Mouse (Mus musculus) erythroblast, embryonic 14.5 days (primary cell): Measurements from ENCODE around the gene BC052040.

Source experiments
- GATA1 ChIP-seq: IDR thresholded peaks from 2 replicates; pipeline ENCODE4 v1.6.1; 2012; ENCODE audit warnings: low read length, inconsistent platforms, mixed read lengths
- TAL1 ChIP-seq: IDR thresholded peaks from 3 replicates; pipeline ENCODE4 v1.6.1; 2012; ENCODE audit warnings: low read length, inconsistent platforms, mixed read lengths

DNA sequence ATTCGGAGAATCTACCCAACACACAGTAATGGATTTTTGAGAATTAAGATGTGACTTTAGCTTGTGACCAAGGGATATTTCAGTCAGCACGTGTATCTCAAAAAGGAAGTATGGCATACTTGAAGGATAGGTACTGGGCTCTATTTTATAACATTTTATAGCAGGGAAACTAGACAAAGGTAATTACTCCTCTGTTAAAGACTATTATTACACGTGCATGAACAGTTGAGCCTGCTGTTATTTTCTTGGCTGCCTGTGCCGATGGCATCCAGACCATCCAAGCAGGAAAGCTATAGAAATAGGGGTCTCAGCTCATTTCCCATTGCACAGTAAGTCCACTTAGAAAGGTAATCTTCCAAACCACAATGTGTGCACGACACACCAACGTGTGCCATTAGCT, 232.2 kb downstream of the BC052040 start:
- TF ChIP-seq GATA1 = no peak
- no peak for TF ChIP-seq TAL1
